In genomic region chr5:120515451-120515850, GRCm38 (mm10) we compare ENCODE assay signal across 10 mouse cellular contexts. TPM values are rescaled to one million over a fixed set of nuclear protein-coding genes. Genes with fewer than 3 reads are reported as not detected.
DNase-seq lines count a peak whose midpoint lies in the region; ATAC-seq and TF ChIP-seq lines count a peak whose summit lies in the region.
"Had no signal": no experiment of that assay in that cellular context is flagged by ENCODE, and none has a peak within 500 bp of the region (broad histone marks: within the 10 kb centered on the region; RNA-seq: fewer than 3 reads in every experiment).

No protein-coding gene starts in this region.

- no peak for TF ChIP-seq EP300 in lung, postnatal 0 days (IDR thresholded peaks at IDR 0.05)

- no peaks in the 10 kb centered on the region for H3K36me3 ChIP-seq in intestine, embryonic 14.5 days (ENCODE audit: control insufficient read depth, insufficient read depth, low read length)
- no peaks in the 10 kb centered on the region for H3K36me3 ChIP-seq in intestine, embryonic 16.5 days (ENCODE audit: control insufficient read depth, insufficient read depth, low read length)
- no peaks in the 10 kb centered on the region; the same call in 1 of the 2 replicates for H3K36me3 ChIP-seq in lung, postnatal 0 days (ENCODE audit: insufficient read depth, low read length)
- H3K36me3 ChIP-seq in embryonic facial prominence, embryonic 13.5 days = no peaks in the 10 kb centered on the region
- no peaks in the 10 kb centered on the region for H3K36me3 ChIP-seq in stomach, embryonic 16.5 days (ENCODE audit: control insufficient read depth, insufficient read depth, low read length)
- H3K36me3 ChIP-seq: hindbrain, embryonic 12.5 days had no signal

- 71% methylated on average over 7 of the region's 7 CpGs for WGBS in intestine, embryonic 14.5 days
- WGBS in intestine, embryonic 16.5 days = 75% methylated on average over 7 of the region's 7 CpGs
- 77% methylated on average over 7 of the region's 7 CpGs for WGBS in lung, postnatal 0 days
- WGBS in lung, adult 2 months = 75% methylated on average over 7 of the region's 7 CpGs
- WGBS in embryonic facial prominence, embryonic 13.5 days = 69% methylated on average over 7 of the region's 7 CpGs
- 78% methylated on average over 7 of the region's 7 CpGs for WGBS in stomach, embryonic 16.5 days

- TF ChIP-seq CTCF in lung, postnatal 0 days (IDR thresholded peaks at IDR 0.05) = peak; percentile 12; the same call in 1 of the 2 replicates
- no peak for TF ChIP-seq CTCF in lung, adult 2 months (IDR thresholded peaks at IDR 0.05; ENCODE audit: insufficient read depth, low read length)

- ATAC-seq in intestine, embryonic 14.5 days (replicated peaks; ENCODE audit: low FRiP score, low TSS enrichment, low read depth) = no peak
- ATAC-seq in intestine, embryonic 16.5 days = no peak
- no peak for ATAC-seq in lung, postnatal 0 days
- ATAC-seq in embryonic facial prominence, embryonic 13.5 days (ENCODE audit: insufficient number of reproducible peaks, insufficient read depth, low FRiP score, low TSS enrichment, low read depth) = no peak
- no peak for ATAC-seq in stomach, embryonic 16.5 days (ENCODE audit: insufficient read depth, low FRiP score)
- ATAC-seq: forebrain, embryonic 16.5 days had no signal

- peak overlapping the region; percentile 52 for H3K27ac ChIP-seq in intestine, embryonic 14.5 days (ENCODE audit: low read depth)
- H3K27ac ChIP-seq in intestine, embryonic 16.5 days (ENCODE audit: low read length) = no peak overlapping the region; the same call in 1 of the 2 replicates
- no peak overlapping the region; the same call in 1 of the 2 replicates for H3K27ac ChIP-seq in lung, postnatal 0 days (ENCODE audit: low read length)
- H3K27ac ChIP-seq in embryonic facial prominence, embryonic 13.5 days = peak overlapping the region; percentile 72; the same call in 1 of the 2 replicates
- peak overlapping the region; percentile 43 for H3K27ac ChIP-seq in stomach, embryonic 16.5 days (ENCODE audit: low read length)
- H3K27ac ChIP-seq: hindbrain, embryonic 12.5 days had no signal

- H3K27me3 ChIP-seq in intestine, embryonic 14.5 days (replicated peaks; ENCODE audit: control insufficient read depth, insufficient read depth, low read length) = no peaks in the 10 kb centered on the region
- H3K27me3 ChIP-seq in intestine, embryonic 16.5 days (replicated peaks; ENCODE audit: control insufficient read depth, insufficient read depth, low read length) = no peaks in the 10 kb centered on the region
- H3K27me3 ChIP-seq in lung, postnatal 0 days (replicated peaks; ENCODE audit: insufficient read depth, low read length) = no peaks in the 10 kb centered on the region
- H3K27me3 ChIP-seq in embryonic facial prominence, embryonic 13.5 days = peaks cover 4% of the 10 kb centered on the region; the same call in 1 of the 2 replicates
- no peaks in the 10 kb centered on the region for H3K27me3 ChIP-seq in stomach, embryonic 16.5 days (ENCODE audit: control insufficient read depth, insufficient read depth, low read length)

- no peak overlapping the region for H3K9ac ChIP-seq in intestine, embryonic 14.5 days (ENCODE audit: low read length)
- no peak overlapping the region for H3K9ac ChIP-seq in intestine, embryonic 16.5 days (ENCODE audit: low read depth, low read length)
- no peak overlapping the region for H3K9ac ChIP-seq in lung, postnatal 0 days (replicated peaks; ENCODE audit: low read depth)
- no peak overlapping the region for H3K9ac ChIP-seq in embryonic facial prominence, embryonic 13.5 days
- no peak overlapping the region for H3K9ac ChIP-seq in stomach, embryonic 16.5 days (ENCODE audit: low read length)
- H3K9ac ChIP-seq: hindbrain, embryonic 12.5 days had no signal

- DNase-seq in intestine, embryonic 14.5 days (ENCODE audit: low spot score) = no peak
- DNase-seq in lung, postnatal 0 days (ENCODE audit: low spot score) = no peak
- no peak for DNase-seq in lung, adult 2 months
- no peak for DNase-seq in MN1 (ENCODE audit: low spot score)
- DNase-seq: thymus, postnatal 36 days had no signal

- H3K4me3 ChIP-seq in intestine, embryonic 14.5 days (ENCODE audit: low read depth, low read length) = no peak overlapping the region
- H3K4me3 ChIP-seq in intestine, embryonic 16.5 days (ENCODE audit: low read length) = no peak overlapping the region
- no peak overlapping the region for H3K4me3 ChIP-seq in lung, postnatal 0 days (ENCODE audit: low read depth, low read length)
- H3K4me3 ChIP-seq in lung, adult 2 months (replicated peaks; ENCODE audit: extremely low read depth, low read depth, low read length) = no peak overlapping the region
- no peak overlapping the region for H3K4me3 ChIP-seq in embryonic facial prominence, embryonic 13.5 days
- no peak overlapping the region for H3K4me3 ChIP-seq in stomach, embryonic 16.5 days (replicated peaks; ENCODE audit: low read length)
- H3K4me3 ChIP-seq: hindbrain, embryonic 12.5 days had no signal

- no peaks in the 10 kb centered on the region for H3K9me3 ChIP-seq in intestine, embryonic 14.5 days (ENCODE audit: control insufficient read depth, low read length)
- no peaks in the 10 kb centered on the region for H3K9me3 ChIP-seq in intestine, embryonic 16.5 days (ENCODE audit: control insufficient read depth, low read length)
- no peaks in the 10 kb centered on the region for H3K9me3 ChIP-seq in lung, postnatal 0 days (ENCODE audit: low read length)
- no peaks in the 10 kb centered on the region for H3K9me3 ChIP-seq in embryonic facial prominence, embryonic 13.5 days
- H3K9me3 ChIP-seq in stomach, embryonic 16.5 days (replicated peaks; ENCODE audit: control insufficient read depth, low read length) = no peaks in the 10 kb centered on the region
- H3K9me3 ChIP-seq: hindbrain, embryonic 12.5 days had no signal

- TF ChIP-seq POLR2A in lung, adult 2 months (IDR thresholded peaks at IDR 0.05; ENCODE audit: borderline replicate concordance, extremely low read depth, low read depth, low read length) = no peak

- peaks cover 32% of the 10 kb centered on the region for H3K4me1 ChIP-seq in intestine, embryonic 14.5 days (replicated peaks; ENCODE audit: control insufficient read depth, insufficient read depth, low read length)
- H3K4me1 ChIP-seq in intestine, embryonic 16.5 days (ENCODE audit: control insufficient read depth, insufficient read depth, low read length) = peaks cover 53% of the 10 kb centered on the region
- peaks cover 6% of the 10 kb centered on the region for H3K4me1 ChIP-seq in lung, postnatal 0 days (ENCODE audit: insufficient read depth, low read depth, low read length)
- H3K4me1 ChIP-seq in lung, adult 2 months (ENCODE audit: control insufficient read depth, insufficient read depth, low read length) = peaks cover 22% of the 10 kb centered on the region
- H3K4me1 ChIP-seq in embryonic facial prominence, embryonic 13.5 days = peaks cover 51% of the 10 kb centered on the region
- H3K4me1 ChIP-seq in stomach, embryonic 16.5 days (ENCODE audit: control insufficient read depth, insufficient read depth, low read length) = peaks cover 42% of the 10 kb centered on the region

- H3K4me2 ChIP-seq in intestine, embryonic 14.5 days (ENCODE audit: low read length) = no peak overlapping the region
- H3K4me2 ChIP-seq in intestine, embryonic 16.5 days (ENCODE audit: low read depth, low read length) = no peak overlapping the region
- H3K4me2 ChIP-seq in lung, postnatal 0 days (replicated peaks; ENCODE audit: low read depth, low read length) = no peak overlapping the region
- no peak overlapping the region for H3K4me2 ChIP-seq in embryonic facial prominence, embryonic 13.5 days
- H3K4me2 ChIP-seq in stomach, embryonic 16.5 days (ENCODE audit: low read depth, low read length) = no peak overlapping the region
- H3K4me2 ChIP-seq: hindbrain, embryonic 12.5 days had no signal

RNA-seq across cellular contexts. Expression of gene Slc8b1, which starts 4.5 kb away (rescaled TPM):
- polyA plus RNA-seq in intestine, embryonic 14.5 days (2014; fragmentation: Nextera tagmentation; extraction: Ambion mirVana) = 3.3 and 3.8 TPM in 2 replicates
- polyA plus RNA-seq in intestine, embryonic 16.5 days (2015; fragmentation: Nextera tagmentation; extraction: Ambion mirVana) = 6.9 and 7.6 TPM in 2 replicates
- 12.1 and 14.7 TPM in 2 replicates for polyA plus RNA-seq in lung, postnatal 0 days (2015; fragmentation: Nextera tagmentation; extraction: Ambion mirVana)
- 37.0 and 40.0 TPM in 2 replicates for polyA plus RNA-seq in lung, adult 2 months (2012; rRNA removed)
- polyA plus RNA-seq in embryonic facial prominence, embryonic 13.5 days (2015; fragmentation: Nextera tagmentation; extraction: Ambion mirVana) = 5.0 and 5.9 TPM in 2 replicates
- polyA plus RNA-seq in stomach, embryonic 16.5 days (2015; fragmentation: Nextera tagmentation; extraction: Ambion mirVana) = 8.6 and 9.2 TPM in 2 replicates

RNA-seq across cellular contexts. Expression of gene Plbd2, which starts 12.0 kb away (rescaled TPM):
- polyA plus RNA-seq in intestine, embryonic 14.5 days (2014; fragmentation: Nextera tagmentation; extraction: Ambion mirVana) = 36.5 and 42.1 TPM in 2 replicates
- 43.9 and 46.9 TPM in 2 replicates for polyA plus RNA-seq in intestine, embryonic 16.5 days (2015; fragmentation: Nextera tagmentation; extraction: Ambion mirVana)
- 63.1 and 69.2 TPM in 2 replicates for polyA plus RNA-seq in lung, postnatal 0 days (2015; fragmentation: Nextera tagmentation; extraction: Ambion mirVana)
- polyA plus RNA-seq in lung, adult 2 months (2012; rRNA removed) = 40.0 and 42.7 TPM in 2 replicates
- polyA plus RNA-seq in embryonic facial prominence, embryonic 13.5 days (2015; fragmentation: Nextera tagmentation; extraction: Ambion mirVana) = 43.5 and 54.4 TPM in 2 replicates
- 37.1 and 40.3 TPM in 2 replicates for polyA plus RNA-seq in stomach, embryonic 16.5 days (2015; fragmentation: Nextera tagmentation; extraction: Ambion mirVana)

RNA-seq across cellular contexts. Expression of gene Sds, which starts 39.1 kb away (rescaled TPM):
- not detected in 2 replicates for polyA plus RNA-seq in intestine, embryonic 14.5 days (2014; fragmentation: Nextera tagmentation; extraction: Ambion mirVana)
- polyA plus RNA-seq in intestine, embryonic 16.5 days (2015; fragmentation: Nextera tagmentation; extraction: Ambion mirVana) = 0.18 and 0.37 TPM in 2 replicates
- polyA plus RNA-seq in lung, postnatal 0 days (2015; fragmentation: Nextera tagmentation; extraction: Ambion mirVana) = not detected in 2 replicates
- polyA plus RNA-seq in lung, adult 2 months (2012; rRNA removed) = 0.65 and 0.70 TPM in 2 replicates
- not detected in 2 replicates for polyA plus RNA-seq in embryonic facial prominence, embryonic 13.5 days (2015; fragmentation: Nextera tagmentation; extraction: Ambion mirVana)
- polyA plus RNA-seq in stomach, embryonic 16.5 days (2015; fragmentation: Nextera tagmentation; extraction: Ambion mirVana) = 0.18 and 0.70 TPM in 2 replicates
- polyA plus RNA-seq: forebrain, embryonic 16.5 days; hindbrain, embryonic 12.5 days had no signal

RNA-seq across cellular contexts. Expression of gene Sdsl, which starts 42.8 kb away (rescaled TPM):
- 8.4 and 9.9 TPM in 2 replicates for polyA plus RNA-seq in intestine, embryonic 14.5 days (2014; fragmentation: Nextera tagmentation; extraction: Ambion mirVana)
- 19.9 and 20.2 TPM in 2 replicates for polyA plus RNA-seq in intestine, embryonic 16.5 days (2015; fragmentation: Nextera tagmentation; extraction: Ambion mirVana)
- polyA plus RNA-seq in lung, postnatal 0 days (2015; fragmentation: Nextera tagmentation; extraction: Ambion mirVana) = 1.7 and 1.8 TPM in 2 replicates
- polyA plus RNA-seq in lung, adult 2 months (2012; rRNA removed) = 2.1 and 2.3 TPM in 2 replicates
- polyA plus RNA-seq in embryonic facial prominence, embryonic 13.5 days (2015; fragmentation: Nextera tagmentation; extraction: Ambion mirVana) = 2.0 and 2.5 TPM in 2 replicates
- polyA plus RNA-seq in stomach, embryonic 16.5 days (2015; fragmentation: Nextera tagmentation; extraction: Ambion mirVana) = 16.4 and 16.7 TPM in 2 replicates

Comparison
In these comparisons a context has a peak if more than half of its experiments do, and no peak if none do; other contexts are left out.
1. H3K27ac ChIP-seq: peak in intestine, embryonic 14.5 days (single experiment), embryonic facial prominence, embryonic 13.5 days (single experiment) and stomach, embryonic 16.5 days (single experiment); none in intestine, embryonic 16.5 days (single experiment) and lung, postnatal 0 days (single experiment).